Mouse (Mus musculus): Measurements from ENCODE around the gene Atf4.

DNA sequence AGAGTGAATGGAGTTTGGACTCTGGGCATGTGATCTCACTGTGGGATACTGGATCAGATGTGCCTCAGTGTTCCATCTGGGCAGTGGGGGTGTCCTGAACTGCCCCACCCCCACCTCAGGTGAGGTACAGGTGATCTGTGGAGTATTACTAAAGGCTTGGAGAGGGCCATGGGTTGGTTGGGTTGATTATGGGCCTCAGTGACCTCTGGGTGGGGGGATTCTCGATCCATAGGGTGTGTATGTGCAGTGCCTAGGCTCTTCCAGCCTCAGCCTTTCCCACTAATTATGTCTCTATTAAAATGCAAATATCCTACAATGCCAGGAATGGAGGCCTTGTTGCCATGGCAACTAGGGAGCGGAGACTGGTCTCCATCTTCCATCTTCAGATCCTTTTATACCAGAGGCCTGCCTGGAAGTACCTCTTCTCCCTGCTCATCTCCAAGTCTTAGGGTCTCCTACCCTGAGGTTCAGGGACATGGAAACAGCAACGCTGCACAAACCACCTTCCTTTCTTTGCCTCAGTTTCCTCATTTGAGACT, 16.9 kb downstream of the Atf4 start:
- TF ChIP-seq CTCF (IDR thresholded peaks at IDR 0.05; ENCODE audit: extremely low read depth, insufficient read length, insufficient replicate concordance, low read depth, low read length) = no peak
- TF ChIP-seq POLR2A (IDR thresholded peaks at IDR 0.05; ENCODE audit: low read depth, low read length) = no peak
